Mouse (Mus musculus) testis, adult 2 months (tissue): ENCODE measurements around the gene Ak8. TPM values are rescaled to one million over a fixed set of nuclear protein-coding genes. Genes with fewer than 3 reads are reported as not detected.
A peak's percentile ranks its signal among the peaks of the same experiment; 100 is the strongest.

Experiments
- H3K27ac ChIP-seq: fragments of 200-500 bp; 2 replicates; pipeline ENCODE4 v1.5.1; 2012; ENCODE audit warnings: low read depth, low read length; ENCODE audit not compliant: control insufficient read depth, insufficient read depth
- H3K27me3 ChIP-seq: fragments of 200-500 bp; 2 replicates; pipeline ENCODE4 v1.6.1; 2012; ENCODE audit warnings: mild to moderate bottlenecking, low read length, moderate library complexity; ENCODE audit not compliant: control insufficient read depth, insufficient read depth
- H3K36me3 ChIP-seq: fragments of 200-500 bp; 2 replicates; pipeline ENCODE4 v1.6.1; 2012; ENCODE audit warnings: mild to moderate bottlenecking, low read length; ENCODE audit not compliant: control insufficient read depth, insufficient read depth
- H3K4me1 ChIP-seq: fragments of 200-500 bp; 2 replicates; pipeline ENCODE4 v1.6.1; 2012; ENCODE audit warnings: low read length; ENCODE audit not compliant: control insufficient read depth, insufficient read depth
- H3K4me3 ChIP-seq: fragments of 200-500 bp; 2 replicates; pipeline ENCODE4 v1.5.1; 2012; ENCODE audit warnings: low read depth, mild to moderate bottlenecking, low read length, moderate library complexity, mixed read lengths; ENCODE audit not compliant: control insufficient read depth
- CTCF ChIP-seq: fragments of 200-500 bp; IDR thresholded peaks from 2 replicates; pipeline ENCODE4 v1.5.1; 2012; ENCODE audit warnings: low read depth, mild to moderate bottlenecking, inconsistent platforms, low read length, moderate library complexity; ENCODE audit not compliant: control insufficient read depth, insufficient read depth, insufficient replicate concordance
- POLR2A ChIP-seq: fragments of 200-500 bp; IDR thresholded peaks from 2 replicates; pipeline ENCODE4 v1.6.1; 2012; ENCODE audit warnings: low read depth, mild to moderate bottlenecking, inconsistent platforms, low read length, moderate library complexity; ENCODE audit not compliant: control insufficient read depth
- polyA plus RNA-seq: library from polyadenylated mRNA; depleted of rRNA; stranded (reverse); fragments of >200 nt; gene quantifications from 2 replicates; pipeline ENCODE4 v1.2.3, GENCODE M21; 2012

The Ak8 gene
- polyA plus RNA-seq, 1 experiment: 294 TPM

GRCm38 (mm10) chr2:28780001-28780782 is 80.2 kb downstream of the Ak8 start:
- H3K27ac ChIP-seq: no peak overlapping the region
- H3K4me3 ChIP-seq: no peak overlapping the region
- no peak for TF ChIP-seq POLR2A
- TF ChIP-seq CTCF: no peak
- no peaks in the 10 kb centered on the region for H3K27me3 ChIP-seq
- no peaks in the 10 kb centered on the region for H3K36me3 ChIP-seq
- no peaks in the 10 kb centered on the region for H3K4me1 ChIP-seq

- no peaks in the 10 kb centered on the region for H3K27me3 ChIP-seq
- no peak overlapping the region for H3K4me3 ChIP-seq
- H3K36me3 ChIP-seq: no peaks in the 10 kb centered on the region
- H3K27ac ChIP-seq: no peak overlapping the region
- H3K4me1 ChIP-seq: no peaks in the 10 kb centered on the region
- TF ChIP-seq CTCF: no peak
- no peak for TF ChIP-seq POLR2A
Measured at GRCm38 (mm10) chr2:28781310-28781709, 81.3 kb downstream of the Ak8 start.

GRCm38 (mm10) chr2:28786355-28787066 is 86.5 kb downstream of the Ak8 start:
- no peaks in the 10 kb centered on the region for H3K27me3 ChIP-seq
- no peak overlapping the region for H3K4me3 ChIP-seq
- no peaks in the 10 kb centered on the region for H3K4me1 ChIP-seq
- H3K27ac ChIP-seq: no peak overlapping the region
- TF ChIP-seq POLR2A: no peak
- TF ChIP-seq CTCF: no peak
- no peaks in the 10 kb centered on the region for H3K36me3 ChIP-seq

GRCm38 (mm10) chr2:28787067-28787619 is 87.2 kb downstream of the Ak8 start:
- H3K27ac ChIP-seq: no peak overlapping the region
- H3K36me3 ChIP-seq: no peaks in the 10 kb centered on the region
- no peak for TF ChIP-seq CTCF
- no peak for TF ChIP-seq POLR2A
- H3K4me1 ChIP-seq: no peaks in the 10 kb centered on the region
- H3K4me3 ChIP-seq: no peak overlapping the region
- no peaks in the 10 kb centered on the region for H3K27me3 ChIP-seq

- TF ChIP-seq CTCF (no peak), POLR2A (no peak)
- Histone ChIP-seq H3K4me1 (no peaks in the 10 kb centered on the region), H3K27me3 (no peaks in the 10 kb centered on the region), H3K27ac (no peak overlapping the region), H3K4me3 (no peak overlapping the region), H3K36me3 (no peaks in the 10 kb centered on the region)
Measured at GRCm38 (mm10) chr2:28792931-28793610, 93.1 kb downstream of the Ak8 start.

- Histone ChIP-seq H3K27me3 (no peaks in the 10 kb centered on the region), H3K4me1 (no peaks in the 10 kb centered on the region), H3K4me3 (no peak overlapping the region), H3K27ac (no peak overlapping the region), H3K36me3 (no peaks in the 10 kb centered on the region)
- TF ChIP-seq CTCF: peak; percentile 24; the same call in 1 of the 2 replicates
- no peak for TF ChIP-seq POLR2A
Measured at GRCm38 (mm10) chr2:28794623-28795022, 94.7 kb downstream of the Ak8 start.

GRCm38 (mm10) chr2:28796298-28796697 is 96.3 kb downstream of the Ak8 start:
- no peak overlapping the region for H3K4me3 ChIP-seq
- TF ChIP-seq CTCF: no peak
- no peak for TF ChIP-seq POLR2A
- H3K4me1 ChIP-seq: no peaks in the 10 kb centered on the region
- no peak overlapping the region for H3K27ac ChIP-seq
- H3K36me3 ChIP-seq: no peaks in the 10 kb centered on the region
- no peaks in the 10 kb centered on the region for H3K27me3 ChIP-seq
